Mouse (Mus musculus) layer of hippocampus, adult 9-11 months (tissue): ENCODE data around the gene Atg4c.

Experiments used
- DNase-seq: peaks from one replicate; pipeline ENCODE4 v3.0.0; 2022

Atg4c gene

GRCm38 (mm10) chr4:99266843-99267445 lies 73.2 kb downstream of the Atg4c start:
- DNase-seq, result no peak

GRCm38 (mm10) chr4:99272860-99273259 lies 79.1 kb downstream of the Atg4c start:
- DNase-seq, result no peak

GRCm38 (mm10) chr4:99273466-99273865 lies 79.7 kb downstream of the Atg4c start:
- no peak for DNase-seq

GRCm38 (mm10) chr4:99273979-99274378 lies 80.2 kb downstream of the Atg4c start:
- DNase-seq, result no peak

- no peak for DNase-seq
Observed at GRCm38 (mm10) chr4:99278876-99279275, 85.1 kb downstream of the Atg4c start.

GRCm38 (mm10) chr4:99281711-99282110 lies 88.0 kb downstream of the Atg4c start:
- no peak for DNase-seq

- no peak for DNase-seq
Observed at GRCm38 (mm10) chr4:99289286-99289685, 95.6 kb downstream of the Atg4c start.

- DNase-seq, result no peak
Observed at GRCm38 (mm10) chr4:99298676-99299075, 104.9 kb downstream of the Atg4c start.

- DNase-seq, result no peak
Observed at GRCm38 (mm10) chr4:99304793-99305192, 111.1 kb downstream of the Atg4c start.
